Mouse (Mus musculus) intestine, embryonic 14.5 days (tissue): ENCODE data around the gene Nusap1. TPM values are rescaled to one million over a fixed set of nuclear protein-coding genes. Genes with fewer than 3 reads are reported as not detected.
A peak's percentile ranks its signal among the peaks of the same experiment; 100 is the strongest.

Source experiments
- ATAC-seq: fragments of 200-750 bp; cut with Nextera tagmentation; replicated peaks from 2 replicates; pipeline ENCODE4 v1.8.0; 2017; ENCODE audit warnings: low read depth, moderate number of reproducible peaks, moderate TSS enrichment, moderate library complexity; ENCODE audit not compliant: low FRiP score, low TSS enrichment
- DNase-seq: peaks from one replicate; pipeline ENCODE4 v3.0.0-alpha.2; 2018; ENCODE audit warnings: low spot score
- H3K27ac ChIP-seq: fragments of 300-500 bp; sonication (generic); 2 replicates; pipeline ENCODE4 v1.5.1; 2014; ENCODE audit warnings: low read depth, mild to moderate bottlenecking, control low read depth
- H3K27me3 ChIP-seq: fragments of 300-500 bp; sonication (generic); replicated peaks from 2 replicates; pipeline ENCODE4 v1.6.1; 2014; ENCODE audit warnings: low read length, control low read depth; ENCODE audit not compliant: control insufficient read depth, insufficient read depth
- H3K36me3 ChIP-seq: fragments of 300-500 bp; sonication (generic); 2 replicates; pipeline ENCODE4 v1.6.1; 2014; ENCODE audit warnings: low read length, control low read depth; ENCODE audit not compliant: control insufficient read depth, insufficient read depth
- H3K4me1 ChIP-seq: fragments of 300-500 bp; sonication (generic); replicated peaks from 2 replicates; pipeline ENCODE4 v1.6.1; 2014; ENCODE audit warnings: low read length, control low read depth, mixed read lengths; ENCODE audit not compliant: control insufficient read depth, insufficient read depth
- H3K4me2 ChIP-seq: fragments of 300-500 bp; sonication (generic); 2 replicates; pipeline ENCODE4 v1.6.1; 2014; ENCODE audit warnings: low read length
- H3K4me3 ChIP-seq: fragments of 300-500 bp; sonication (generic); 2 replicates; pipeline ENCODE4 v1.5.1; 2014; ENCODE audit warnings: low read depth, low read length, control low read depth, mixed read lengths
- H3K9ac ChIP-seq: fragments of 300-500 bp; sonication (generic); 2 replicates; pipeline ENCODE4 v1.6.1; 2014; ENCODE audit warnings: mild to moderate bottlenecking, low read length
- H3K9me3 ChIP-seq: fragments of 300-500 bp; sonication (generic); 2 replicates; pipeline ENCODE4 v1.6.1; 2016; ENCODE audit warnings: low read length, control low read depth; ENCODE audit not compliant: control insufficient read depth
- WGBS: fragments of 180-500 bp; shearing (Covaris S2); extraction: QIAGEN DNeasy Blood & Tissue Kit; methylation state at CpG from one replicate; pipeline ENCODE4 v1.1.7; 2014; 5-methylcytosine and 5-hydroxymethylcytosine counted together
- polyA plus RNA-seq: library from polyadenylated mRNA; unstranded; fragments of >200 nt; fragmentation: Nextera tagmentation; extraction: Ambion mirVana; gene quantifications from 2 replicates; pipeline ENCODE4 v1.2.1, GENCODE M21; 2014

The Nusap1 gene
- 61.0 and 68.7 TPM in 2 replicates for polyA plus RNA-seq

- Histone ChIP-seq H3K27me3 (no peaks in the 10 kb centered on the region), H3K4me2 (peak within 1 kb of the TSS; percentile 77), H3K27ac (peak within 1 kb of the TSS; percentile 68), H3K4me1 (peaks cover 20% of the 10 kb centered on the region; the same call in 1 of the 2 replicates), H3K36me3 (peaks cover 5% of the 10 kb centered on the region; the same call in 1 of the 2 replicates), H3K9me3 (no peaks in the 10 kb centered on the region), H3K9ac (peak within 1 kb of the TSS; percentile 63), H3K4me3 (peak within 1 kb of the TSS; percentile 88)
- ATAC-seq, result peak; percentile 99
- DNase-seq, result peak; percentile 94
- under 1% methylated on average over 55 of the region's 55 CpGs for WGBS
Measured at GRCm38 (mm10) chr2:119618199-119618982, at the start of gene Nusap1, which contains the start of gene Oip5. Gene Nusap1 (plus strand): TSS chr2:119618298. Gene Oip5 (minus strand): TSS chr2:119618469.

- WGBS, result 92% methylated on average over 1 of the region's 1 CpGs
- DNase-seq, result no peak
Measured at GRCm38 (mm10) chr2:119572471-119572870, 45.6 kb upstream of the Nusap1 start.

DNA sequence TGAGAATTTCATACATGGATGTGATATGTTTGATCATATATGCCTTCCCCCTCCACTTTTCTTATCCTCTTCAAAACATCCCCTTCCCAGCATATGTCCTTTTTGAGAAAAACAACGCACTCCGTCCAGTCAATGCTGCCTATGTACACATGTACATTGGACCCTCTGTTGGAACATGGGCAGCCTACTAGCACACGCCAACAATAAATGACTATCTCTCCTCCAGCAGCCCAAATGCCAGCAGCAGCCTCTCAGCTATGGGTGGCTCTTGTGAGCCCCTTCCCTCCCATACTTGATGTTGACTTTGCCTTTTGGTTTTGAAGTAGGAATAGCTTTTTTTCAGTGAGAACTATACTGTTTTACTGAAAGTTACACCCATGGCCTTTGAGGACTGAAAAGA, 36.5 kb upstream of the Nusap1 start:
- Histone ChIP-seq H3K9me3 (no peaks in the 10 kb centered on the region), H3K4me1 (no peaks in the 10 kb centered on the region), H3K27ac (no peak overlapping the region), H3K27me3 (no peaks in the 10 kb centered on the region), H3K4me2 (no peak overlapping the region), H3K36me3 (no peaks in the 10 kb centered on the region), H3K4me3 (no peak overlapping the region), H3K9ac (no peak overlapping the region)
- no peak for DNase-seq
- WGBS, result 87% methylated on average over 3 of the region's 3 CpGs
- ATAC-seq, result no peak

More at GRCm38 (mm10) chr2:119572471-119572870, 45.6 kb upstream of the Nusap1 start:
- Histone ChIP-seq H3K27ac (no peak overlapping the region), H3K9me3 (no peaks in the 10 kb centered on the region), H3K27me3 (no peaks in the 10 kb centered on the region), H3K4me2 (no peak overlapping the region), H3K9ac (no peak overlapping the region), H3K4me1 (no peaks in the 10 kb centered on the region), H3K36me3 (peaks cover 17% of the 10 kb centered on the region; the same call in 1 of the 2 replicates), H3K4me3 (no peak overlapping the region)
- no peak for ATAC-seq

DNA sequence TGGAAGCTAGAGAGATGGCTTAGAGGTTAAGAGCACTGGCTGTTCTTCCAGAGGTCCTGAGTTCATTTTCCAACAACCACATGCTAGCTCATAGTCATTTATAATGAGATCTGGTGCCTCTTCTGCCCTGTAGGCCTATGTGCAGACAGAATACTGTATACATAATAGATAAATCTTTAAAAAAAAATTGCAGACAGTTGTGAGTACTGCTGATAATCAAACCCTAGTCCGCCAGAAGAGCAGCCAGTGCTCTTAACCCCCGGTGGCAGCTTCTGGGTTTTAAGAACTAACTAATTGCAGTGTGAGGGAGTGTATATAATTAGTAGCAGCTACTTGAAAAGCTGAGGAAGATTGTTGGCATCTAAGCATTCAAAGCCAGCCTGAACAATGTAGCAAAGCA, 34.7 kb upstream of the Nusap1 start:
- Histone ChIP-seq H3K27me3 (no peaks in the 10 kb centered on the region), H3K4me1 (no peaks in the 10 kb centered on the region), H3K9me3 (no peaks in the 10 kb centered on the region), H3K4me2 (no peak overlapping the region), H3K4me3 (no peak overlapping the region), H3K36me3 (no peaks in the 10 kb centered on the region), H3K27ac (no peak overlapping the region), H3K9ac (no peak overlapping the region)
- DNase-seq (no peak), ATAC-seq (no peak)
- WGBS, result 56% methylated on average over 2 of the region's 2 CpGs

GRCm38 (mm10) chr2:119584282-119584681, 33.8 kb upstream of the Nusap1 start:
- 84% methylated on average over 8 of the region's 8 CpGs for WGBS
- no peaks in the 10 kb centered on the region for H3K27me3 ChIP-seq
- H3K4me3 ChIP-seq, result no peak overlapping the region
- no peaks in the 10 kb centered on the region for H3K9me3 ChIP-seq
- no peaks in the 10 kb centered on the region for H3K4me1 ChIP-seq
- DNase-seq (no peak), ATAC-seq (no peak)
- no peak overlapping the region for H3K9ac ChIP-seq
- no peak overlapping the region for H3K4me2 ChIP-seq
- no peak overlapping the region for H3K27ac ChIP-seq
- H3K36me3 ChIP-seq, result no peaks in the 10 kb centered on the region

- Histone ChIP-seq H3K27ac (no peak overlapping the region), H3K4me2 (no peak overlapping the region), H3K27me3 (no peaks in the 10 kb centered on the region), H3K36me3 (no peaks in the 10 kb centered on the region), H3K4me3 (no peak overlapping the region), H3K4me1 (no peaks in the 10 kb centered on the region), H3K9me3 (no peaks in the 10 kb centered on the region), H3K9ac (no peak overlapping the region)
- ATAC-seq (0 out of 2 replicates have a peak, but pooled peaks have one; percentile 43), DNase-seq (peak; percentile 72)
- 21% methylated on average over 4 of the region's 4 CpGs for WGBS
Measured at GRCm38 (mm10) chr2:119587383-119587782, 30.7 kb upstream of the Nusap1 start.

GRCm38 (mm10) chr2:119591247-119591646, 26.9 kb upstream of the Nusap1 start:
- peaks cover 9% of the 10 kb centered on the region for H3K4me1 ChIP-seq
- H3K4me2 ChIP-seq, result no peak overlapping the region
- DNase-seq, result no peak
- no peaks in the 10 kb centered on the region for H3K27me3 ChIP-seq
- H3K4me3 ChIP-seq, result no peak overlapping the region
- H3K36me3 ChIP-seq, result peaks cover 1% of the 10 kb centered on the region
- H3K27ac ChIP-seq, result no peak overlapping the region
- no peak for ATAC-seq
- no peaks in the 10 kb centered on the region for H3K9me3 ChIP-seq
- 93% methylated on average over 3 of the region's 3 CpGs for WGBS
- no peak overlapping the region for H3K9ac ChIP-seq

DNA sequence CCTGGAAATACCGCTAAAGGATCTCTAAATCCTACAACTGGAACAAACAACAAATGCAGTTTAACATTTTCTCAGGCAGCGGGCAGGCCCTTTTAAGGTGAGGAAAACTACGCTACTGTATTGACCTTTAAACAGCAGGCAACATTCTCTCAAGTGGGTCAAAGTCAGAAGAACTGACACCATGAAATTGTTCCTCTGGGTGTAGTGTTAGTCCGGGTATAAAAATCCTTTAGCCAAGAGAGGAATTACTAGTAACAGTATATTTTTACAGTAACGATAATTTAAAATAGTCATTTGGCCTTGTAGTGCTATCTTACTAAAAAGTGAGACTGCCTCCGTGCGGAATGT, 24.4 kb upstream of the Nusap1 start:
- peak overlapping the region; percentile 89 for H3K27ac ChIP-seq
- DNase-seq (peak; percentile 56), ATAC-seq (peak; percentile 33; the same call in 1 of the 2 replicates)
- WGBS, result 9% methylated on average over 7 of the region's 7 CpGs
- H3K4me1 ChIP-seq, result peaks cover 9% of the 10 kb centered on the region
- H3K27me3 ChIP-seq, result no peaks in the 10 kb centered on the region
- peak overlapping the region; percentile 30; the same call in 1 of the 2 replicates for H3K9ac ChIP-seq
- peaks cover 24% of the 10 kb centered on the region for H3K36me3 ChIP-seq
- peak overlapping the region; percentile 99 for H3K4me3 ChIP-seq
- H3K4me2 ChIP-seq, result peak overlapping the region; percentile 55
- H3K9me3 ChIP-seq, result no peaks in the 10 kb centered on the region
